8 mouse cellular contexts compared by ENCODE assay signal in genomic region chrX:56489758-56490157, GRCm38 (mm10). TPM values are rescaled to one million over a fixed set of nuclear protein-coding genes. Genes with fewer than 3 reads are reported as not detected.
DNase-seq lines count a peak whose midpoint lies in the region; ATAC-seq and TF ChIP-seq lines count a peak whose summit lies in the region.

No protein-coding gene starts in this region.

- peaks cover 64% of the 10 kb centered on the region for H3K36me3 ChIP-seq in liver, embryonic 12.5 days

- no peaks in the 10 kb centered on the region for H3K9me3 ChIP-seq in liver, embryonic 12.5 days (replicated peaks)

- peak; percentile 75 for DNase-seq in liver
- DNase-seq in hindlimb bud, embryonic 11.5 days (ENCODE audit: extremely low spot score, low read depth, low spot score) = peak; percentile 39
- peak; percentile 71 for DNase-seq in left cerebral cortex, postnatal 4 days
- peak; percentile 50 for DNase-seq in retina, adult 2 months (ENCODE audit: low read depth, low spot score)
- DNase-seq in thymus, postnatal 36 days = peak; percentile 52 to 60

- no peaks in the 10 kb centered on the region for H3K27me3 ChIP-seq in liver, embryonic 12.5 days (replicated peaks)

- intact Hi-C loops in left cerebral cortex, postnatal 4 days (cut with DNase I) = loop anchor here (5.0 kb wide), 1 partner anchor 62 kb away; no protein-coding TSS in a partner anchor

- H3K4me1 ChIP-seq in liver, embryonic 12.5 days = no peaks in the 10 kb centered on the region
- no peaks in the 10 kb centered on the region for H3K4me1 ChIP-seq in cortical plate, adult 2 months (ENCODE audit: control insufficient read depth, insufficient read depth, low read length)

- H3K4me2 ChIP-seq in liver, embryonic 12.5 days = no peak overlapping the region

- no peak overlapping the region for H3K27ac ChIP-seq in liver, embryonic 12.5 days
- H3K27ac ChIP-seq in cortical plate, adult 2 months (ENCODE audit: insufficient read depth, low read length) = no peak overlapping the region

- peak; percentile 63; the same call in 1 of the 2 replicates for TF ChIP-seq CTCF in cortical plate, adult 2 months (IDR thresholded peaks at IDR 0.05; ENCODE audit: extremely low read depth, insufficient read depth, low read length)

- WGBS in liver, embryonic 12.5 days (ENCODE audit: insufficient replicate concordance) = 5% methylated on average over 1 of the region's 1 CpGs

- no peak for ATAC-seq in liver, embryonic 12.5 days
- peak; percentile 71 for ATAC-seq in activated CD4-positive, CD25-positive, alpha-beta regulatory T cell, adult 4 months

- TF ChIP-seq POLR2A in cortical plate, adult 2 months (IDR thresholded peaks at IDR 0.05; ENCODE audit: extremely low read depth, insufficient read depth, low read length) = no peak

- no peak overlapping the region for H3K4me3 ChIP-seq in liver, embryonic 12.5 days
- H3K4me3 ChIP-seq in cortical plate, adult 2 months (ENCODE audit: insufficient read depth, low read length) = no peak overlapping the region

- no peak overlapping the region for H3K9ac ChIP-seq in liver, embryonic 12.5 days

RNA-seq across cellular contexts. Expression of gene Gm10477, which starts 34.8 kb away (rescaled TPM):
- polyA plus RNA-seq in liver, embryonic 12.5 days (2016; fragmentation: Nextera tagmentation; extraction: Ambion mirVana) = not detected in 2 replicates
- not detected for polyA plus RNA-seq in activated CD4-positive, CD25-positive, alpha-beta regulatory T cell, adult 4 months (2017; shearing (Covaris generic))
- not detected in 2 replicates for polyA plus RNA-seq in cortical plate, adult 2 months (2012; rRNA removed)
- total RNA-seq in left cerebral cortex, postnatal 4 days (2021) = not detected

RNA-seq across cellular contexts. Expression of gene Ints6l, which starts 35.1 kb away (rescaled TPM):
- 43.6 and 43.9 TPM in 2 replicates for polyA plus RNA-seq in liver, embryonic 12.5 days (2016; fragmentation: Nextera tagmentation; extraction: Ambion mirVana)
- 10 to 100 TPM; 23.4 to 26.6 TPM for polyA plus RNA-seq in activated CD4-positive, CD25-positive, alpha-beta regulatory T cell, adult 4 months (2017; shearing (Covaris generic))
- 74.5 and 82.6 TPM in 2 replicates for polyA plus RNA-seq in cortical plate, adult 2 months (2012; rRNA removed)
- 10 to 100 TPM; 26.8 to 27.0 TPM for total RNA-seq in left cerebral cortex, postnatal 4 days (2021)

RNA-seq across cellular contexts. Expression of gene Gm2174, which starts 42.0 kb away (rescaled TPM):
- 1.0 TPM in 1 of 2 replicates, not detected in the other for polyA plus RNA-seq in liver, embryonic 12.5 days (2016; fragmentation: Nextera tagmentation; extraction: Ambion mirVana)
- polyA plus RNA-seq in activated CD4-positive, CD25-positive, alpha-beta regulatory T cell, adult 4 months (2017; shearing (Covaris generic)) = 10 to 100 TPM in 1 of 2 experiments, 1 to 10 TPM in 1; 2.2 to 15.6 TPM
- polyA plus RNA-seq in cortical plate, adult 2 months (2012; rRNA removed) = 0.58 TPM in 1 of 2 replicates, not detected in the other
- not detected for total RNA-seq in left cerebral cortex, postnatal 4 days (2021)

RNA-seq across cellular contexts. Expression of gene Gm648, which starts 59.6 kb away (rescaled TPM):
- not detected in 2 replicates for polyA plus RNA-seq in liver, embryonic 12.5 days (2016; fragmentation: Nextera tagmentation; extraction: Ambion mirVana)
- polyA plus RNA-seq in activated CD4-positive, CD25-positive, alpha-beta regulatory T cell, adult 4 months (2017; shearing (Covaris generic)) = not detected
- polyA plus RNA-seq in cortical plate, adult 2 months (2012; rRNA removed) = not detected in 2 replicates
- total RNA-seq in left cerebral cortex, postnatal 4 days (2021) = not detected
